Mouse (Mus musculus): ENCODE measurements around the gene Ptpn1.

The Ptpn1 gene

DNA sequence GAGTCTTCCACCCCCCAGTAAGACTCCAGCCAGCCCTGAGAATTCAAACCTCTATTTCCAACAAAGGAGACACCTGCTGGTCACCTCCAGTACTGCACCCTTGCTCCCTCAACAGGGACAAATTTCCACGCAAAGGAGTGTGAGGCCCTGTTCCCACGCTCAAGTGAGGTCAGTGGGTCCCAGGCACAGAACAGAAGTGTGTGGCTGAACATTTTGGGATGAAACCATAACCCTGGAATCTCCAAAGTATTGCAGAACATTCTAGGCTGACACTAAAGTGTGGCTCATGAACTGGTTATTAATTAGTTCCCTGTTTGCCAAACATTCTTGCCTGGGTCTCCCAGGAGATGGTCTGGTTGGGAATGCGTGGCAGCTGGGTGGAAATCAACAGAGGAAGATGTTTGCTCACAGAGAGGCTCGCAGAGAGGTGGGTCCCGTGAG lies 85.1 kb downstream of the Ptpn1 start:
- DNase-seq, result peak; percentile 88 to 95

DNA sequence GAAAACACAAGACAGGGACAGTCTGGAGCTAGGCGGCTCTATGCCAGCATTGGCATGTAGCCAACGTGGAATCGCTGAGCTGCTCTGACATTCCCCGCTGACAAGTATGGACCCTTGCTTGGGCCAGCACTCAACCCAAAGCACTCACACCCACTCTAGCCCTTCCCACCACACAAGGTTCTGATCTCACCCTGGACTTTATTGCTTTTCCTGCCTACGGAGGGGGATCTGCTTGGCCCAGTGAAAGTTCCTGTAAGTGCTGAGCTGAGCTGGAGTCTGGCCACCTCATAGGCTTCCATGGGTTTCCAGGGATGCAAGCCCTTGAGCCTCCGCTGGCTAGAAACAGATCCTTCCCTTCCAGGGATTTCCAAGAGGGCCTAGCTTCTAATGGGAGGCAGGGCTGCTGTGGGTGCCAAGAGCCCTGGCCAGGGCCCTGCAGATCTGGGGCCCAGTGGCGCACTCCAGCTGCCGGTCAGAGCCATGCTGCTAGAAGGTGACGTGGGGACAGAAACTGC lies 87.4 kb downstream of the Ptpn1 start:
- DNase-seq, result peak; percentile 93 to 95

- no peak for DNase-seq
Measured at GRCm38 (mm10) chr2:168023763-168024402, 92.0 kb downstream of the Ptpn1 start.

DNA sequence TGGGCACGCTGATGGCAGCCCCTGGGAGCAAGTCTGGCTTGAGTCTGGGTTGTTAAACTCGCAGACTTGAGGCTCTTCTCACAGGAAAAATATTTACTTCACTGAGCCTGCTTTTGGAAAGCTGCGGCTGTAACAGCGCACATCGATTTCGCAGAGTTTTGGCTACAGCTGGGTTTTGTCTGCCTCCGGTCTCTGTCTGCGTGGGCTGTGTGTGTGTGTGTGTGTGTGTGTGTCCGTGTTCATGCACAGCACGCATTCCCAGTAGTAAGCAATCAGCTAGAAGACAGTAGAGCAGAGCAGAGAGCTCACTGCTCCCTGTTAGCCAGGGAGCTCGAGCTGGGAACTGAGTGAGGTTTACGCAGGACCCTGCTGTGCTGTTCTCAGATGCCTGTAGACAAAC lies 93.3 kb downstream of the Ptpn1 start:
- no peak for DNase-seq

DNA sequence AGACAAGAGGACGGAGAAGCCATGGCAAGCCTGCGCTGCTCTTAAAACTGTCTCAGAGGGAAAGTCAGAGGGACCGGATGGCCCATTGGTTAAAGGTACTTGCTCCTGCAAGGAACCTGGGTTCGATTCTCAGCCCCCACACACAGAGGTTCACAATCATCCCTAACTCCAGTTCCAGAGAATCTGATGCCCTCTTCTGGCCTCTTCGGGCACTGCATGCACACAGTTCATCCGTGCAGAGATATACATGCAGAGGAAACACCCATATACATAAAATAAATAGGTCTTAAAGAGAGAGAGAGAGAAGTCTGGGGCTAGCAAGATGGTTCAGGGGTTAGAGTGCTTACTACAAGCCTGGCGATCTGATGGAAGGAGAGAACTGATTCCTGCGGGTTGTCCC lies 94.0 kb downstream of the Ptpn1 start:
- DNase-seq, result no peak

DNA sequence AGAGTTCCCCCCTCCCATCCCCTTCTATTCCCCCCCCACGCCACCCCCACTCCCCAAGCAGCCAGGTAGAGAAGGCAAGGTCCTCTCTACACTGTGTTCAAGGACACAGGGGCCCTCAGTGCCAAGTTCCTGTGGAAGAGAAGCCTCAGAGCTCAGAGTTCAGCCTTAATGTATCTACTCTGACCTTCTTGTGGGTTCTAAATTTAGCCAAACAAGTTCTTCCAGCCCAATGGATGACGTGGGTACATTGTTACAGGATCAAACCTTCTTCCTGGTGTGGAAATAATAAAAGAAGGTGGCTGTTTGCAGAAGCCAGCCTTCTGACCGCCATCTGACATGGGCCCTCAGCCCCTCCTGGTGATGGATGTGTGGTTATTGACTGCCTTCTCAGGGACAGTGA lies 94.6 kb downstream of the Ptpn1 start:
- no peak for DNase-seq

DNA sequence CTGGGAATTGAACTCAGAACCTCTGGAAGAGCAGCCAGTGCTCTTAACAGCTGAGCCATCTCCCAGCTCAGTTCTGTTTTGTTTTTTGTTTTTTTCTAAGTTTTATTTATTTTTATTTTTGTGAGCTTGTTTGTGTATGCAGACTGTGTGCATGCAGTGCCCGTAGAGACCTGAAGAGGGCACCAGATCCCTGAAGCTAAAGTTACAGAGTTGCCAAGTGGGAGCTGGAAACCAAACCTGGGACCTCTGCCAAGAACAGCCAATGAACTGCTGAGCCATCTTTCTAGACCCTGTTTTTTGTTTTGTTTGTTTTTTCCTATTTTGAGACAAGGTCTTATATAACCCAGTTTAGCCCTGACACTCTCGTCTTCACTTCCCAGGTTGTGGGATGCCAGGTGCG lies 96.5 kb downstream of the Ptpn1 start:
- DNase-seq, result no peak

Measured in cerebellum, postnatal 10 days (tissue).